Comparison of ENCODE assay signal across 33 mouse cellular contexts in the genomic region with DNA sequence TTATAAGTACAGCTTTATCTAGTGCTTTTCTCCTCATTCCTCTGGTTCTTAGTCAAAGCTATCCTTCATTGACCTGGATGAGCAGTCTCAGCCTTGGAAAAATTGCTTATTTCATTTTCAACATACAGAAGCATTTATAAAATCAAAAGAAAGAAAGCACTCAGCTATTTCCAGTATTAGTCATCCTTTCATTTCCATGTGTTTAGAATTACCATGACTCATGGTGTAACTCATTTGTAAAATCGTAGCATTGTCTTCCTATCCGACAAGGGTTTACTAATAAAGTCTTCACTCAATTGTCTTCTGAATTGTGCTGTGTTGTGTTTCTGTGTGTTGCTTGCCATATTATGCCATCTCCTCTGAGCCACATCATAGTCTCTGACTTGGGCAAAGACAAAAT. TPM values are rescaled to one million over a fixed set of nuclear protein-coding genes. Genes with fewer than 3 reads are reported as not detected.
DNase-seq lines count a peak whose midpoint lies in the region; TF ChIP-seq lines count a peak whose summit lies in the region.
"Had no signal": no experiment of that assay in that cellular context is flagged by ENCODE, and none has a peak within 500 bp of the region (broad histone marks: within the 10 kb centered on the region; RNA-seq: fewer than 3 reads in every experiment).

No protein-coding gene starts in this region.

- no peaks in the 10 kb centered on the region for H3K36me3 ChIP-seq in C2C12 (ENCODE audit: control insufficient read depth, insufficient read depth)
- H3K36me3 ChIP-seq: embryonic facial prominence, embryonic 13.5 days; embryonic facial prominence, embryonic 15.5 days; forebrain, embryonic 15.5 days had no signal

- peak; percentile 78 for DNase-seq in 3T3-L1 (ENCODE audit: low read depth, low spot score)
- peak; percentile 41 for DNase-seq in NIH3T3 (ENCODE audit: low read depth)
- peak; percentile 12 for DNase-seq in brain, adult 2 months (ENCODE audit: low read depth, low spot score)
- DNase-seq in cerebellum, adult 8-10 months, result no peak
- DNase-seq in heart, postnatal 14 days, result no peak
- DNase-seq in gastrocnemius, postnatal 4 days (ENCODE audit: low spot score in 2 of 2), result no peak
- DNase-seq in c-Kit-positive CD71-positive TER-119-positive erythroid progenitor cells, embryonic 14.5 days (ENCODE audit: low spot score), result no peak
- DNase-seq: adrenal gland, adult 8-10 months; adrenal gland, postnatal 14 days; adrenal gland, postnatal 36 days; B cell, adult 2 months; cerebellum, adult 11-12 months; cerebellum, adult 2 months; cerebellum, adult 9-11 months; cerebellum, postnatal 14 days; cerebellum, postnatal 36 days; embryo, embryonic 11 days; forebrain, postnatal 0 days; gastrocnemius, adult 2 months had no signal

- H3K79me3 ChIP-seq in C2C12 (ENCODE audit: low read depth), result no peaks in the 10 kb centered on the region

- H3K27me3 ChIP-seq in C2C12 (ENCODE audit: control insufficient read depth, insufficient read depth, insufficient read length), result no peaks in the 10 kb centered on the region
- H3K27me3 ChIP-seq: embryonic facial prominence, embryonic 13.5 days; embryonic facial prominence, embryonic 15.5 days; forebrain, embryonic 13.5 days; forebrain, embryonic 15.5 days had no signal

- TF ChIP-seq CTCF in C2C12 (IDR thresholded peaks at IDR 0.05; ENCODE audit: control insufficient read depth, insufficient read depth, insufficient read length), result no peak

- intact Hi-C loops in heart, postnatal 14 days (cut with DNase I), result no loop called here

- no peak overlapping the region for H3ac ChIP-seq in C2C12 (ENCODE audit: control insufficient read depth, insufficient read length, low read depth)

- H3K79me2 ChIP-seq in C2C12 (ENCODE audit: control insufficient read depth, insufficient read depth), result no peaks in the 10 kb centered on the region

- no peak overlapping the region for H3K4me3 ChIP-seq in C2C12 (ENCODE audit: insufficient read depth, poor library complexity, severe bottlenecking)
- H3K4me3 ChIP-seq: embryonic facial prominence, embryonic 13.5 days; embryonic facial prominence, embryonic 15.5 days; forebrain, embryonic 13.5 days; forebrain, embryonic 15.5 days; gastrocnemius, adult 2 months had no signal

TF ChIP-seq in C2C12, 6 proteins besides CTCF, POLR2A, EP300 and RAD21:
- TF ChIP-seq USF1 (IDR thresholded peaks at IDR 0.05; ENCODE audit: low read depth) (no peak), FOSL1 (IDR thresholded peaks at IDR 0.05; ENCODE audit: insufficient read depth, low read length, poor library complexity, severe bottlenecking) (peak; percentile 48)
TF ChIP-seq in C2C12: peak in this region for 1.

RNA-seq across cellular contexts. Expression of gene Gm11568, which starts 1.0 kb away (rescaled TPM):
- polyA plus RNA-seq in C2C12 (2012; fragmentation: generic; extraction: Trizol), result not detected
- total RNA-seq in heart, postnatal 14 days (2021), result not detected
- total RNA-seq in gastrocnemius, postnatal 4 days (2021), result not detected
- total RNA-seq: adrenal gland, adult 18-20 months; adrenal gland, adult 8-10 months; adrenal gland, postnatal 14 days; adrenal gland, postnatal 36 days; common myeloid progenitor, adult 5-6 weeks; ES-E14; forebrain, postnatal 0 days; gastrocnemius, adult 2 months; MEL had no signal
- polyA plus RNA-seq: activated CD4-positive, CD25-positive, alpha-beta regulatory T cell, adult 4 months; brain, embryonic 14.5 days; cerebellum, adult 2 months; embryonic facial prominence, embryonic 11.5 days; embryonic facial prominence, embryonic 13.5 days; forebrain, embryonic 11.5 days; forebrain, embryonic 13.5 days; forebrain, embryonic 15.5 days; forebrain, postnatal 0 days; frontal cortex, adult 2 months had no signal

RNA-seq across cellular contexts. Expression of gene Gm11559, which starts 5.5 kb away (rescaled TPM):
- not detected for polyA plus RNA-seq in C2C12 (2012; fragmentation: generic; extraction: Trizol)
- not detected for total RNA-seq in heart, postnatal 14 days (2021)
- not detected for total RNA-seq in gastrocnemius, postnatal 4 days (2021)
- total RNA-seq: adrenal gland, adult 18-20 months; adrenal gland, adult 8-10 months; adrenal gland, postnatal 14 days; adrenal gland, postnatal 36 days; common myeloid progenitor, adult 5-6 weeks; ES-E14; forebrain, postnatal 0 days; gastrocnemius, adult 2 months; MEL had no signal
- polyA plus RNA-seq: activated CD4-positive, CD25-positive, alpha-beta regulatory T cell, adult 4 months; brain, embryonic 14.5 days; cerebellum, adult 2 months; embryonic facial prominence, embryonic 11.5 days; embryonic facial prominence, embryonic 13.5 days; forebrain, embryonic 11.5 days; forebrain, embryonic 13.5 days; forebrain, embryonic 15.5 days; forebrain, postnatal 0 days; frontal cortex, adult 2 months had no signal

RNA-seq across cellular contexts. Expression of gene Krtap4-16, which starts 7.4 kb away (rescaled TPM):
- polyA plus RNA-seq in C2C12 (2012; fragmentation: generic; extraction: Trizol), result not detected
- not detected for total RNA-seq in heart, postnatal 14 days (2021)
- not detected for total RNA-seq in gastrocnemius, postnatal 4 days (2021)
- total RNA-seq: adrenal gland, adult 18-20 months; adrenal gland, adult 8-10 months; adrenal gland, postnatal 14 days; adrenal gland, postnatal 36 days; common myeloid progenitor, adult 5-6 weeks; ES-E14; forebrain, postnatal 0 days; gastrocnemius, adult 2 months; MEL had no signal
- polyA plus RNA-seq: activated CD4-positive, CD25-positive, alpha-beta regulatory T cell, adult 4 months; brain, embryonic 14.5 days; cerebellum, adult 2 months; embryonic facial prominence, embryonic 11.5 days; embryonic facial prominence, embryonic 13.5 days; forebrain, embryonic 11.5 days; forebrain, embryonic 13.5 days; forebrain, embryonic 15.5 days; forebrain, postnatal 0 days; frontal cortex, adult 2 months had no signal

RNA-seq across cellular contexts. Expression of gene Krtap9-1, which starts 14.4 kb away (rescaled TPM):
- polyA plus RNA-seq in C2C12 (2012; fragmentation: generic; extraction: Trizol), result not detected
- not detected for total RNA-seq in heart, postnatal 14 days (2021)
- total RNA-seq in gastrocnemius, postnatal 4 days (2021), result not detected
- total RNA-seq: adrenal gland, adult 18-20 months; adrenal gland, adult 8-10 months; adrenal gland, postnatal 14 days; adrenal gland, postnatal 36 days; common myeloid progenitor, adult 5-6 weeks; ES-E14; forebrain, postnatal 0 days; gastrocnemius, adult 2 months; MEL had no signal
- polyA plus RNA-seq: activated CD4-positive, CD25-positive, alpha-beta regulatory T cell, adult 4 months; brain, embryonic 14.5 days; cerebellum, adult 2 months; embryonic facial prominence, embryonic 11.5 days; embryonic facial prominence, embryonic 13.5 days; forebrain, embryonic 11.5 days; forebrain, embryonic 13.5 days; forebrain, embryonic 15.5 days; forebrain, postnatal 0 days; frontal cortex, adult 2 months had no signal

RNA-seq across cellular contexts. Expression of gene Gm11567, which starts 20.2 kb away (rescaled TPM):
- polyA plus RNA-seq in C2C12 (2012; fragmentation: generic; extraction: Trizol), result not detected
- not detected for total RNA-seq in heart, postnatal 14 days (2021)
- total RNA-seq in gastrocnemius, postnatal 4 days (2021), result not detected
- total RNA-seq: adrenal gland, adult 18-20 months; adrenal gland, adult 8-10 months; adrenal gland, postnatal 14 days; adrenal gland, postnatal 36 days; common myeloid progenitor, adult 5-6 weeks; ES-E14; forebrain, postnatal 0 days; gastrocnemius, adult 2 months; MEL had no signal
- polyA plus RNA-seq: activated CD4-positive, CD25-positive, alpha-beta regulatory T cell, adult 4 months; brain, embryonic 14.5 days; cerebellum, adult 2 months; embryonic facial prominence, embryonic 11.5 days; embryonic facial prominence, embryonic 13.5 days; forebrain, embryonic 11.5 days; forebrain, embryonic 13.5 days; forebrain, embryonic 15.5 days; forebrain, postnatal 0 days; frontal cortex, adult 2 months had no signal

Comparison
In these comparisons a context has a peak if more than half of its experiments do, and no peak if none do; other contexts are left out.
1. DNase-seq: peak in 3T3-L1 (single experiment), NIH3T3 (single experiment) and brain, adult 2 months (single experiment); none in cerebellum, adult 8-10 months (single experiment), heart, postnatal 14 days (0 of 2), gastrocnemius, postnatal 4 days (0 of 2) and c-Kit-positive CD71-positive TER-119-positive erythroid progenitor cells, embryonic 14.5 days (single experiment).